Mouse (Mus musculus): ENCODE measurements at regions not wholly inside any gene's neighbourhood (a gene's known extent, or its start where the extent isn't known, plus 50 kb on each side); places are given as distances from the start of the nearest gene placed in this dataset.

DNA sequence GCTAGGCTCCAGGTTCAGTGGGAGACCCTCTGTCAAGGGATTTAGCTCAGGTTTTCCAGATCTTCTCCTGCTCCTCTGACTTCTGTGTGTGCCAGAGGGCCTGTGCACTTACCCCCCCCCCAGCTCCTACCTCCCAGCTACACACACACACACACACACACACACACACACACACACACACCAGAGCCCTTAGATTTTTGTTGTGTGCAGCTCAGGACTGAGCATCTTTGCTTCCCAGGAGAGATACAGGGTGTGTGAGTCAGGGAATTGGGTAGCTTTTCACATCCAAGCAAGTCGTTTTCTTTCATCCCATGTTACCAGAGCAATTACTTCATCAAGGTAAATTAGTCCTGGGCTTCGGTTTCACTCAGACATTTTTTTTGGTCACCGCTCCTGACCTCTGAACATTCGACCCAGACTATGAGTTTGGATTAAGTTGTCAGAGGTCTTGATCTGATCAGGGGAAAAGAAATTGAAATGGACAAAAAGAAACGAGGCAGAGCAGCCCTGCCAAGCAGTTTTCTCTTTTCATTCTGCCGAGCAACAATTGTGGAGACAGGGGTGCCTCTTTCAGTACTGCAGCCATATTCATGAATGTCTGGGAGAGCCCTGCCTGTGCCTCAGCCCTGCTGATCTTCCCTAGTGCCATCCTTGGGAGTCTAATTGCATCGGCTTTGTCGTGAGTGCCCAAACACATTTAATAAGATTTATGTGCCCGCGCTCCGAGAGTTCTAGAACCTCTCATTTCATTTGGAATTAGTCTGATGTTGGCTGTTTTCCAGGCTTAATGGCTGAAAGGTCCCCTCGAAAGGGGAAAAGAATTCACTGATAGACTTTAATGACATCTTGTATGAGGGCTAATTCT lies 241.3 kb downstream of the 1500009L16Rik start:
- DNase-seq (ENCODE audit: low read depth, low spot score): no peak

DNA sequence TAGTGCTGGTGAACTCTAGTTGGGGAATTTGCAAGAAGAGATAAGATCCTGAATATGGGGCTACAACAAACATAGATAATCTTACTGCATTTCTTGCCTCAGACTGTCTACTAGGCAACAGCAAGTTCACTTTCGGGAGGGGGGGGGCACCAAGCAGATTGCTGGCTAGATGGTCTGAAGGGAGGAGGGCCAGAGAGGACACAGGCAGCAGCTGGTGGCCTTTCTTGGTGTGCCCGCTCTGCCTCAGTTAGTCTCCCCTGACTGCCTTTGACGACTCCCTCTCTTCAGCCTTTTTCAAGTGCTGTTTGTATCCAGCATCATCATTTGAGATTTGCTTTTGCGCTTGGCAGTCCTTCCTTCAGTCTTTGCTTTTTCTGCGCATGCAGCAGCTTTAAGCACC lies 242.2 kb downstream of the 1500009L16Rik start:
- no peak for DNase-seq (ENCODE audit: low read depth, low spot score)

DNA sequence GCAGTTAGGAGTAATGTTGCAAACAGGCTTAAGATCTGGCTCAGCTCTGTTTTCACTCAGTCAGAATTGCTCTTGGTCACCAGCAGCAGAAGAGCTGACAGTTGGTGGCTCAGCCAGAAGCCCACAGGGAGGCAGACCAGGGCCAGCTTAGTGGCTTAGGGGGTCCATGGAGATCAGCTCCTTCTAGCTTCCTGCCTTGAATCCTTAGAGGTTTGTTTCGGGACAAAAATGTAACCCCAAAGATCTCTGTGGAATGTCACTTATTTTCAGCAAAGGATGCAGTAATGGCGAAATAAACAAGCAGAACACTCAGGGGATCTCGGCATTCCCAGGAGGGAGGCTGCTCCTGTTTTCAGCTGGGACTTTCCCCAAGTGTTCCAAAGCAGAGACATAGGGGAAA lies 247.8 kb downstream of the 1500009L16Rik start:
- DNase-seq (ENCODE audit: low read depth, low spot score): no peak

DNA sequence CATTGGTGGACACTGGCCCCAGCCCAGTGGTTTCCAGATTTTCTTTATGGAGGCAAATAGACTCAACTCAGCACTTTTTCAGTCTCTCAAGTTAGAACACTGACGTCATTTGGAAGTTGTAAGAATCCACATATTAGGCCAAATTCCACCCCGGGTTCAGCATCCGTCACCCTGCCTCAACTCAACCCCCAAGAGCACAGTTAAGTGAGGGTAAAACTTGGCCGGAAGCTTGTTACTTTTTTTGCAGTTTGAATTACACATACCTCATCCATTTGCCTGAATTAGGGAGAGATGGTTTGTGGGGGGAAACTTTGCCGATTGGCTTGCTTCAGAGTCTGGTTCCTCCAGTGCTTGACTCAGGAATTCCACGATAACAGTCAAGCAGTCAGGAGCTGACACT lies 251.9 kb downstream of the 1500009L16Rik start:
- no peak for DNase-seq (ENCODE audit: low read depth, low spot score)

DNA sequence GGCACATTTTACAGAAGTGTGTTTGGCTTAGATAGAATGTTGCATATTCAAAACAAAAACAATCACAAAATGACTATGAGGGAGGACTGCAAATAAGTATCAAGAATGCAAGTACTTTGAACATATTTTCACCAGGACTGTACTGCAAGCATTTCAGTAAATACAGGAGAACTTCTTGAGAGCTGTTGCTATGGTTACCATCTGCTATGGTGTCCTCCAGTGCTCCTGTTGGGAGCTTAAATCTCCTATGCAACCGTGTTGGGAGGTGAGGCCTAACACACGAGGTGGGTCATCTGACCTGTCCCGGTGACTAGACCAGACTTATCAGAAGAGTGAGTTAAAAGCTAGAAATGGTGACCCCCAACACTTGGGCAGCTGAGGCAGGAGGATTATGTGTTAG lies 253.9 kb downstream of the 1500009L16Rik start:
- no peak for DNase-seq (ENCODE audit: low read depth, low spot score)

DNA sequence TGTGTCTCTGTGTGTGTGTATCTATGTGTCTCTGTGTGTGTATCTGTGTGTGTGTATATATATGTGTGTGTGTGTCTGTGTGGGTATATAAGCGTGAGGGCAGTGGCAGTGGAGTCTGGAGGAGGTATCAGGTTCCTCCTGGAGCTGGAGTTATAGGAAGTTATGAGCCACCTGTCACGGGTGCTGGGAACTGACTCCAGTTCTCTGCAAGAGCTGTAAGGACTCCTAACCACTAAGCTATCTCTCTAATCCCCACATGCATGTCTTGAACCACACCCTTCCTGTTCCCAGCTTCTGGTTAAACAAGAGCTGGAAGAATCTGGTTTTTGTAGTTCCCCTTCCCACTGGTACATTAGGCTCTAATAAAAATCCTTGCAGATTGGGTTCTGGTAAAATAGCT lies 257.3 kb downstream of the 1500009L16Rik start:
- DNase-seq (ENCODE audit: low read depth, low spot score): no peak

DNA sequence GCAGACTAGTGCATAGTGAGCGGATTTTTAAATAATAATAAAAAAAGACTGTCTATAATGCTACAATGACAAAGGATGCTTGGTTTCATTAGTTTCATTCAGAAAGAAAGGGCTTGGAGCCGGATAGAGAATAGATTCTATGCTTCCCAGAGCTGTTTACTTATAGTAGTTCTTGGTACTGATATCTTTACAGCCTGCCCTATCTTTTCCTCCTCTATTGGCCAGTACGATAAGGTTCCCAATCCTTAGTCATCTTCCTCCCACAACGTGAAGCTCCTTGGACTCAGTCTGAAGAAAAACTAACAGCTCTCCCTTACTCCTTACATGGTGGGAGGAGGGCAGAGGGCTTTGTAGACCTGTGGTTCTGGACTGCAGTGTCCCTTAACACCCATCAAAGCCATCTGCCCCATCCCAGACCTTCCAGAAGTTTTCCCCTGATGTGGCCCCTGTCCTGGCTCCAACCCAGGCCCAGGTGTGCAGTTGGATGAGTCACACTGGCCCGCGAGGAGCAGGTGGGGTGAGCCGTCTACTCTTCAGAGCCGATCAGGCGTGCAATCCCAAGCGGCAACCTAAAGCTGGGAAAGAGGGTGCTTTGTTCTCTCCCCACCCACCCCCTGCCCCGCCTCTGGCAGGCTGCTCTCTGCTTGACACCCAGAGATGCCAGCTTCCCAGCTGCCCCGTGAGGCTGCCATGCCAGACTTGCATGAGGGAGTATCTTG lies 262.2 kb downstream of the 1500009L16Rik start:
- no peak for DNase-seq (ENCODE audit: low read depth, low spot score)

DNA sequence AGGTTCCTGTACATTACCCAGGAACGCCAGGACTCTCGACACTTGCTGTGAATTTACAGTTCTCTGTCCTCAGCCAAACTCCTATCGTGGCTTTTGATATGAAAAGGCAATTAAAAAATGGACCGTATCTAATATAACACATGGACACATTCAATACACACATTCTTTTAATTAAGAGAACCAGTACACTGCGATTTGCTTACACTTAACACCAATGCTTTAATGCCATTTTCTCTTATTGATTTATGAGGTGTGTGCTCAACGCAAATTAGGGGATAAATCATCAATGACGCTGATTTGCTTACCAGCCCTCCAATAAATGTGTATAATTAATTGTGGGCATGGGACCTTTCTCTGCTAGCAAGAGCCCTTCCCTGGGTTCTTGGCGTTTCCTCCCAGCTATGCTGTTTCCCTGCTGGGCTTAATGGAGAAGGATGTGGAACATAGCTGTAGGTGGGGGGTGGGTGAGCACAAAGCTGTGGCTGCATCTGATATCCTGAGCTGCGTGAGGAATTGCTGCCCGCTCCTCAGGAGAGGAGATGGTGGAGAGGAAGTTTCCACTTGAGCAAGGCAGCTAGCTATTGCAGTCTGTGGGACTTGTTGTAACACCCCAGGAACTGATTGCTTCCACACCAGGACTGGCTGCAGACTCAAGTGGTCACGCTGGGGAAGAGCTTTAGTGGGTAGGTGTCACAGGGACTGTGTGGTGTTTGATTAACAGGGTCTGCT lies 270.1 kb downstream of the 1500009L16Rik start:
- DNase-seq (ENCODE audit: low read depth, low spot score): no peak

DNA sequence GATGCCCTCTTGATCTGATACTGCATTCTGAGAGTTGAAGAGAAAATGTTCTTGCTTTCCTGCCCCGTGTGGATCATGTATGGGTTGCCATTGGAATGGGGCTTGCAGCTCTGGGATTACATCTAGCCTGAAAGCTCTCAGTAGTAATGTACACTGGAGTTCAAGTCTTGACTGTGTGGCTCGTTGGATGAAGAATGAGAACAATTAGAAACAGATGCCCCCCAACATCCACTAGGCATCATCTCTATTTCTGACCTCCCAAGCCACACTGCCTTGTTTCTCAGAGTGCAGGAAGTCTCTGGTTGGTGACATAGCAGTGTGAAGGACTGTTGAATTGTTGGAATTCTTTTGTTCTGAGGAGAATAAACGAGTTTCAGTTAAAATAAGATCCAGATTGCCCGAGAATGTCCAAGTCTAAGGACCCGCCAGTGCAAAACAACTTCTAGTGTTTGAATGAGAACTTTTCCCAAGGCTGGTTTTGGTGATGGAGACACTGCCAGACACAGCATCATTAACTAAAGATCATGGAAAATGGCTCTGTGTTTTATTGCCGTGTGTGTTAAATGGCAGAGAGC lies 272.4 kb downstream of the 1500009L16Rik start:
- DNase-seq (ENCODE audit: low read depth, low spot score): no peak

DNA sequence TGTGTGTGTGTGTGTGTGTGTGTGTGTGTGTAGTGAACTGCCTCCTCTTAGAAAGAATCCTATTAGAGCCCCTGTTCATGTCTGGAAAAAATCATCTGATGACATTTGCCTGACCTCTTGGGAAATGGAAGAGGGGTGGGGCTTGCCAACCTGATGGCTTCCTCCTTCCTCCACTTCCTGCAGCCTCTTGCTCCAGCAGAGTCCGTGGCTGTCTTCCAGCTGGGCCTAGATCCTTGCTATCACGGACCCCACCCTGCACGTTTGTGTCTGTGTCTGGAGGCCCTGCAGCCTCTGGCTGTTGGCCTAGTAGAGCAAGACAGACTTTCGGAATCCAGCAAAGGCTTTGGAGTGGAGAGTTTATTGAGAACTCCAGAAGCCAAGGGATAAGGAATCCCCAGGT lies 273.2 kb downstream of the 1500009L16Rik start:
- DNase-seq (ENCODE audit: low read depth, low spot score): peak; percentile 10

DNA sequence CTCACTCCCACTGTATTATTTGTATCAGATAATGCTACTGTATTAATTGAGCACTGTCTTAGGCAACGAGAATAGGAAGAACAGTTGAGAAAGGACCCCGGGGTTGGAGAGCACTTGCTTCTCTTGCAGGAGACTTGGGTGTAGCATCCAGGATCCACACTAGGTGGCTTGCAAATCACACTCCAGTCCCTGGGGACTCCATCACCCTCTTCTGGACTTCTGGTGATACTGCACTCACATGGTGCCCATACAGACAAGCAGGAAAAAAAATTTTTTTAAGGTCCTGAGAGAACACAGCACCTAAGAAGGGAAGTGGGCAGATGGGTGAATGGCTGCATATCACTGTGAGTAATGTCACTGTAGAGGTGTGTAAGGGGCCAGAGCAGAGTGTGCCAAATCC lies 273.8 kb downstream of the 1500009L16Rik start:
- peak; percentile 77 for DNase-seq (ENCODE audit: low read depth, low spot score)

DNA sequence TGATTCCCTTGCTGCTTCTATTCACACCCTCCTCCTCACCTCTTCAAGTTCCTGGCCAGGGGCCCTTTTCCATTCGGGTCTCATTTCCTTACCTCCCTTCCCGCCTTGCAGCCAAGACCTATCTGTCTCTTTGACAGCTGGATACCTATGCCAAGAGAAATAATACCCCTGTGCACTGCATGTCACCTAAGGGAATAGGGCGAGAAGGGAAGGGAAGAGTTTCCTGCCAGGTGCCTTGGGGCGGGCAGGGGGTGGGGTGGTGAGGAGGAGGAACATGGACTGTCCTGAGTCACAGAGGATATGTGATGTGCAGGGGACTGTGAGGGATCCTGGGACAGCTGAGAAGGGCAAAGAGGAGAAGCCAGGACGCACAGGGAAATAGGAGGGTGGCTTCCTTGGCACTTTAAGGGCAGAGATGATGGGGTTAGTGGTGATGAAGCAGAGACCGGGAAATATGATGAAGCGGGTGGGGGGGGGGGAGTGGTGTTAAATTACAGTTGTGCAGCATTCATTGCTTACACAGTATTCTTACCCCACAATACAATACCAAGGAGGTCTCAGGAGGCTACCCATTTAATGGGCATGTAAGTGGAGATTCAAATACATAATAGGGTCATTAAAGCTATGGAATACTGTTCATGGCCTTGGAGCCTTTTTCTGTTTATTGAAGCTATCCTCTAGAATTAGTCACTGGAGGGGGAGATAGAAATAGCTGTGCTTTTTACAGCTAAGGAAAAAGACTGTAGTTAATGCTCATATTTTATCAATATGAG lies 278.0 kb downstream of the 1500009L16Rik start:
- no peak for DNase-seq (ENCODE audit: low read depth, low spot score)

DNA sequence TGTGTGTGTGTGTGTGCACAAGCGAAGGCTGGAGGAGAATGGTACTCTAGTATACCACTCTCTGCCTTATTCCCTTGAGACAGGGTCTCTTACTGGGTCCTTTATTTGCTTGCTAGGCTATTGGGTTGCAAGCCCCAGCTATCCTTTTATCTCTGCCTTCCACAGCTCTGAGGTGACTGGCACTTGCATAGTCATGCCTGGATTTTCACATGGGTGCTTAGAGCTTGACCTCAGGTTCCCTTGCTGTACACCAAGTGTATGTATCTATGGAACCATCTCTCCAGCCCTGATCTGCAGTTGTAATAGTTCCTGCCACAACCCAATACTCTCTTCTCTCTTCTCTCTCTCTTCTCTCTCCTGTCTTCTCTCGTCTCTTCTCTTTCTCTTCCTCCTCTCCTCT lies 280.1 kb downstream of the 1500009L16Rik start:
- DNase-seq (ENCODE audit: low read depth, low spot score): no peak

DNA sequence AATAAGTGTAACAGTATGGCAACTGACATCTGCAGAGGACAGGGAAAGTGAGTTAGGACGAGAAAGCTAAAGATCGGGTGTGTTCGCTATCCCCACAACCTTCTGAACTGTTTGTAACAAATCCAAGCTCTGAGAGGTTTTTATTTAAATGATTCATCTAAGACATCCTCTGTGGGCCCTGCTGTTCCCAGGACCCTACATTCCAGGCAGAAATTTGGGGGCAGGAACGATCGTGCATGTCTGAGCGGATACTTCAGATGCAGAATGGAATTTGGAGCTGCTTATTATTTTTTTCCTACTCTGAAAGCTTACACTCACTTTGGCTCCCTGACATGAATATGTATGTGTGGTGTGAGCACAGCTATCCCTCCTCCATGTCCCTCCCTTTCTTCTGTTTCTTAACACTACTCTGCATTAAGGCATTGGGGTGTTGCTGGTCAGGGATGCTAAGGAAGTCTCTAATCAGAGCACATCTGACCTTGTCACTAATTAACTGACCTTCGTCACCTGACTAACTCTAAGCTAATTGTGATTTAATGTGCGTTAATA lies 281.0 kb downstream of the 1500009L16Rik start:
- DNase-seq (ENCODE audit: low read depth, low spot score): no peak

DNA sequence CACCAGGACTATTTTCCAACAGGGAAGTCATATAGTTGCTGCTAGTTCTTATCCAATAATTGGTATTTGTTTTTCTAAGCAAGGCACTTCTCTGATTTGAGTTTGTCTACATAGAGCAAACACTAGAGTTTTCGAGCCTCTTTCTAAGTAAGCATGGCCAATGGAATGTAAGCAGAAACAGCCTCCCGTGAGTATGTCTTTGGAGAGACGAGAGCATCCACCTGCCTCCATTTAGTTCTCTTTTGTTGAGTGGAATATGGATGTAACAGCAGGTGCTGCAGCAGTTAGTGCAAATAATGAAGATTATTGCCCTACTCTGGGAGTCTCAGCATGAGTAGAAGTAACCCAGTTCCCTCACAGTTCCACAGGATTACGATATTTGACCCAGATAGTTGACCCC lies 286.3 kb downstream of the 1500009L16Rik start:
- DNase-seq (ENCODE audit: low read depth, low spot score): no peak

DNA sequence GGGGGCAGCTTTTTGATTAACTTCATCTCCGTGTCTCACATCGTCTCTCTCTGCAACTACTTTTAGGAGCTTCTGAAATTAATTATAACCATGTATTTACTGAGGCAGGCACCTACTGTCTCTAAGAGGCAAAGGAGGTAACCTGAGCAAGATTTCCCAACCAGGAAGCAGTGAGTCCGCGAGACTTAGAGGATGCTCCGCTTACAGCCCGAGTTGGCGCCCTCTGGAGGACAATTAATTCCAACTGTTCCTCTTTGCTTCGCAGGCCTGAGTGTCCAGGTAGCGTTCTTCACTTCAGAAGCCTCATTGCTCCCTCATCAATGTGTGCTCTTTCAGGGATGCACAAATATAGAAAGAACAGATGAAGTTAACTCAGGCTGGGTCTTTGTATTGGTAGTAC lies 296.7 kb downstream of the 1500009L16Rik start:
- DNase-seq (ENCODE audit: low read depth, low spot score): peak; percentile 80

DNA sequence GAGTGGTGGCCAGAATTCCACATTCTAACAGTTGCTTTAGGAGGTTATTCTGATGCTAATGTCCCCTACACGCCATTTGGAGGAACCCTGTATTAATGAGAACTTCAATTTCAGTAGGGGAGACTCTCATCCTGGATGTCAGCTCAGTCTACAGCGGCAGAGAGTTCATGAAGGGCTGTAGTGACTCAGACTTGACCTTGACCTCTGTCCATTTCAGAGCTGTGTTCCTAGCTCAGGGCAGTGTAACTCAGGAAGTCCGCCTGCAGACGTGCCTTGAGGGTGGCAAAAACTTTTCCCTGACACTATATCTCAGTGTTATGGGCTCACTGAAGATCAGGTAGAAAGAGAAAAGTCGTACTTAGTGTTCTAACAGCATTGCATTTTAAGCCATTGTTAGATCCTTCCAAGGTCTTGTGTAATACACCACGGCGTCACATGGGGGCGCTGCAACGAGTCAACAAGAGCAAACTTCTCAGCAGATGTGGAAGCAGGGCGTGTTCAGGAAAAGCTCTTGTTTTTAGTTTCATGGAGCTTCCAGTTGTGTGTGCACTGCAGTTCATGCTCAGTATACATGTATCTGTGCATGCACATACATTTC lies 297.5 kb downstream of the 1500009L16Rik start:
- peak; percentile 63 for DNase-seq (ENCODE audit: low read depth, low spot score)

DNA sequence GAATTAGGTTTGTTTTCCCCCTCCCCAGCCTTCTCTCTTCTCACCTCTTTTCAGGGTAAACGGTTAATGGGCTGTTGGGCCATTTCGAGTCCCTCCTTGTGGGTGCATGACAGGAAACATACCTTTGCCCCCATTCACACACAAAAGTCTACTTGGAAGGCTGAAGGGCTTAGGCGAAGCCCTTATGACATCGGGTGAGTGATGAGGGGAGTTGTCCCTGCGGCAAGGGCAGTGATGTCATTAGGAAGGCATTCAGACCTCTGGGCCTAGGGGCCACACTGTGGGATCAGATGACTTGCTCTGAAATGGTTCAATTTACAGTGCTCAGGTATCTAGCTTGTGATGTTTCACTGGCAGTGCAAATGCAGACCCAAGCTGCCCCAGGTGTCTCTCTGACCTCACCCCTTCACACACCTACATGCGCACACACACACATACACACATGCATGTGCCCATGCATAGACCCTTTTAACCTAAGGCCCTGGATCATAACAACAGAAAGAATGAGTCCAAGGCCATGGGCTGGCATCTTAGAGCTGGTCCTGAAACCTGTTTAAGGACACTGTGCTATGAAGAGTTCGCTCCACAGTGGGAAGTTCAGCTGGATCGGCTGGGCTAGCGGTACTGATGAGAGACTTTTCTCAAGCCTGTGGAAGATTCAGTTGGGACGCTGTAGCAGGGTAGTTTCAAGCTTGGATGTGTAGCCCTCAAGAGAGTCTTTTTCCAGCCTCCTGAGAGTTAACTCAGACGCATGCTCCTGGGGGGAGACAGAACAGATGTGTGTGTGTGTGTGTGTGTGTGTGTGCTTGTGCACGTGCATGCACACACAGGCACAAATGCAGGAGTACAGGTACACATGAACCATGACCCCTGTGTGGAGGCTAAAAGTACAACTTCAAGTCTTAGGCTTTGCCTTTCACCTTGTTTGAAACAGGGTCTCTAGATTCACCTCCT lies 298.8 kb downstream of the 1500009L16Rik start:
- peak; percentile 5 for DNase-seq (ENCODE audit: low read depth, low spot score)

DNA sequence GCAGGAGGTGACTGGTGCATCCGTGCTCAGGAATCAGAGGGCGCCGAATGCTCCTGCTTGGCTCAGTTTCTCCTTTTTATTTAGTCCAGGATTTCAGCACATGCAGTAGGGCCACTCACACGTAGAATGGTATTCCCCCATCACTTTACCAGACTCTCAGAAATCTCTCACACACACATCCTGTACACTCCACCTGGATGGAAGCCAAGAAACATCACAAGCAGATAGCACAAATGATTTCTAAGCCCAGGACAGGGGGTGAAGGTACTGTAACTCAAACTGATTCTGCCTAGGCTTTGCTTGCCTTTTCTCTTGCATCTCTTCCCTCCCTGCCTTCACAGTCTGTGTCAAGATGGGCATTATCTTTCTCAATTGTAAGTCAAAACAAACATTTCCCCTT lies 301.6 kb downstream of the 1500009L16Rik start:
- DNase-seq (ENCODE audit: low read depth, low spot score): no peak
